Mouse (Mus musculus): Measurements from ENCODE around the gene Dchs2. TPM values are rescaled to one million over a fixed set of nuclear protein-coding genes. Genes with fewer than 3 reads are reported as not detected.
A peak's percentile ranks its signal among the peaks of the same experiment; 100 is the strongest.

Gene Dchs2
- polyA plus RNA-seq, 2 experiments, result 1.7 to 2.1 TPM

GRCm38 (mm10) chr3:83099651-83100050 lies 28.1 kb upstream of the Dchs2 start:
- no peak for TF ChIP-seq POLR2A (IDR thresholded peaks at IDR 0.05; ENCODE audit: borderline replicate concordance, extremely low read depth, insufficient read depth, insufficient read length)
- Histone ChIP-seq H3K36me3 (ENCODE audit: control insufficient read depth, insufficient read depth, low read length) (no peaks in the 10 kb centered on the region), H3K27me3 (ENCODE audit: control insufficient read depth, insufficient read depth, low read length) (no peaks in the 10 kb centered on the region), H3K4me2 (replicated peaks; ENCODE audit: low read depth, low read length, severe bottlenecking) (no peak overlapping the region), H3K9ac (ENCODE audit: low read depth, low read length, severe bottlenecking) (no peak overlapping the region), H3K4me3 (replicated peaks; ENCODE audit: low read length) (no peak overlapping the region), H3K4me1 (ENCODE audit: control insufficient read depth, insufficient read depth, low read length) (peaks cover 4% of the 10 kb centered on the region; the same call in 1 of the 2 replicates), H3K9me3 (ENCODE audit: control insufficient read depth, low read length) (peaks cover 2% of the 10 kb centered on the region; the same call in 1 of the 2 replicates), H3K27ac (replicated peaks; ENCODE audit: low read depth, low read length) (no peak overlapping the region)
- WGBS, result 79% methylated on average over 6 of the region's 6 CpGs
- ATAC-seq (ENCODE audit: low FRiP score, low read depth), result no peak
- no peak for DNase-seq (ENCODE audit: low spot score)

DNA sequence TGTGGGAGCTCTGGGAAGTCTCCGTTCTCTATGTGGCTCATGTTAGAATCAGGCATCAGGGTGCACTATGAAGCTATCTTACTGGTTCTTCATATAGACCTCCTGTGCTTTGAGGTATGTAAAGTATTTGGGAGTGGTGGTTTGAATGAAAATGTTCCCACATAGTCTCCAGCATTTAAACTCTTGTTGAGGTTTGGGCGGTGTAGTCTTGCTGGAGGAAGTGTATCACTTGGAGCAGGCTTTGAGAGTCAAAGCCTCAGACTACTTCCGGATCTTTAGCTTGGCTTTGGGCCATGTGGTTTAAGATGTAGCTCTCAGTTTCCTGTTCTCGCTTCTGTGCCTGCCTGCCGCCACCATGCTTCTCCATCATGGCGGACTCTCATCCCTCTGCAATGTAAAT lies 25.5 kb upstream of the Dchs2 start:
- Histone ChIP-seq H3K4me2 (replicated peaks; ENCODE audit: low read depth, low read length, severe bottlenecking) (no peak overlapping the region), H3K36me3 (ENCODE audit: control insufficient read depth, insufficient read depth, low read length) (no peaks in the 10 kb centered on the region), H3K27ac (replicated peaks; ENCODE audit: low read depth, low read length) (no peak overlapping the region), H3K4me3 (replicated peaks; ENCODE audit: low read length) (no peak overlapping the region), H3K4me1 (ENCODE audit: control insufficient read depth, insufficient read depth, low read length) (peaks cover 4% of the 10 kb centered on the region; the same call in 1 of the 2 replicates), H3K27me3 (ENCODE audit: control insufficient read depth, insufficient read depth, low read length) (no peaks in the 10 kb centered on the region), H3K9ac (ENCODE audit: low read depth, low read length, severe bottlenecking) (no peak overlapping the region), H3K9me3 (ENCODE audit: control insufficient read depth, low read length) (peaks cover 6% of the 10 kb centered on the region; the same call in 1 of the 2 replicates)
- 86% methylated on average over 6 of the region's 6 CpGs for WGBS
- DNase-seq (ENCODE audit: low spot score) (no peak), ATAC-seq (ENCODE audit: low FRiP score, low read depth) (no peak)
- TF ChIP-seq POLR2A (IDR thresholded peaks at IDR 0.05; ENCODE audit: borderline replicate concordance, extremely low read depth, insufficient read depth, insufficient read length), result no peak

- Histone ChIP-seq H3K4me3 (replicated peaks; ENCODE audit: low read length) (no peak overlapping the region), H3K27me3 (ENCODE audit: control insufficient read depth, insufficient read depth, low read length) (no peaks in the 10 kb centered on the region), H3K27ac (replicated peaks; ENCODE audit: low read depth, low read length) (no peak overlapping the region), H3K9me3 (ENCODE audit: control insufficient read depth, low read length) (no peaks in the 10 kb centered on the region), H3K9ac (ENCODE audit: low read depth, low read length, severe bottlenecking) (no peak overlapping the region), H3K4me1 (ENCODE audit: control insufficient read depth, insufficient read depth, low read length) (peaks cover 18% of the 10 kb centered on the region), H3K4me2 (replicated peaks; ENCODE audit: low read depth, low read length, severe bottlenecking) (no peak overlapping the region), H3K36me3 (ENCODE audit: control insufficient read depth, insufficient read depth, low read length) (no peaks in the 10 kb centered on the region)
- TF ChIP-seq POLR2A (IDR thresholded peaks at IDR 0.05; ENCODE audit: borderline replicate concordance, extremely low read depth, insufficient read depth, insufficient read length), result no peak
- WGBS, result 29% methylated on average over 4 of the region's 4 CpGs
- peak; percentile 47; the same call in 1 of the 2 replicates for ATAC-seq (ENCODE audit: low FRiP score, low read depth)
- peak; percentile 82 for DNase-seq (ENCODE audit: low spot score)
Observed at GRCm38 (mm10) chr3:83110163-83110562, 17.6 kb upstream of the Dchs2 start.

DNA sequence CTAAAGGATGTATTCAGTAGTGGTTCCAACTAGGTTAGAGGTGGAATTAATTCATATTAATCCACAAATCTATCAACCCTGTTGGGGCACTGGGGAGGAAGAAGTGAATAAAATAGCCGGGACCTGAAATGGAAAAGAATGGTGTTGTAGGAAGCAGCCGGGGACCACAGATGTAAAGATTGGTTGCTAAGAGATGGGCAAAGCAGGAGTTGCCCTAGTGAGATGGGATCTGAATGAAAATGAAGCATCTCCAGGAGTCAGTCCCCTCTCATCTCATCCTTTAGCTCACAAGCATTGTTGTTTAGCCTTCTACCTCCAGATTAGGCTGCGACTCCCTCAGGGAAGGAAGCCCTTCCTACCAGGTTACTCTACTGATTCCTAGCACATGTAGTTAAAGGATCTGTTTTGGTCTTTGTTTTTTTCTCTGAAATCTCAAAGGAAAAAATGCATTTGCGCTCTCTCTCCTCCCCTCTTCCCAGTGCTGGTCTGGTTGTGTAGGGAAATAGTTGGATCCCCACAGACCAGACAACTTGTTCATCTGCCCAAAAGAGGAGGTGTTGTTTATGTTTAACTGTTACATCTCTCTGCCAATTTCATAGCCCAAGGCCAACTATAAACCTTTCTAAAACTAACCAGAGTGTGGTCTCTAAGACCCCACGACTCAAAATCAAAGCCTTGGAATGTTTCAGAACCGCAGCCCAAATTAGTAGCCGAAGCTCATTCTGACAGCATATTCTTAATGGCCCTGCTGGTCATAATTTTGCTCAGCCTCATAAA lies 16.1 kb upstream of the Dchs2 start:
- H3K4me2 ChIP-seq (replicated peaks; ENCODE audit: low read depth, low read length, severe bottlenecking), result no peak overlapping the region
- 42% methylated on average over 7 of the region's 7 CpGs for WGBS

DNA sequence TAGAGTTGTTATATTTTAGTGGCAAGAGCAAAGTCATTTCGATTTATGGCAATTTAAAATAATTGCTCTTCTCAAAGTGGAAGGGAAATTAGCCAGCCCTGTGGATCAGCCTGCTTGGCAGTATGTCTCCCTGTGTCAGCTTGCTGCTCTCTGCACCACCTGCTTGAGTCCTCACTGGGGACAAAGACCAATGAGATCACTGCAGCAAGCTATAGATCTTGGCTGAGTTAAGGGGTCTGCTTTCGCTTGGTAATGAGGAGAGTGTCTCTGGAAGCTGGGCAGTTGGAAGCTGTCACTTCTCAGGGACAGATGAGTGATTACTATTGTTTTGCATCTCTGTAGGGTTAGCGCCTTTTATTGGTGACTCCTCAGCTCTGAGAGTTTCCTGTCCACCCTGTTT lies 14.9 kb upstream of the Dchs2 start:
- no peak overlapping the region for H3K9ac ChIP-seq (ENCODE audit: low read depth, low read length, severe bottlenecking)
- H3K4me3 ChIP-seq (replicated peaks; ENCODE audit: low read length), result no peak overlapping the region
- no peaks in the 10 kb centered on the region for H3K36me3 ChIP-seq (ENCODE audit: control insufficient read depth, insufficient read depth, low read length)
- no peak overlapping the region for H3K4me2 ChIP-seq (replicated peaks; ENCODE audit: low read depth, low read length, severe bottlenecking)
- peaks cover 25% of the 10 kb centered on the region for H3K4me1 ChIP-seq (ENCODE audit: control insufficient read depth, insufficient read depth, low read length)
- DNase-seq (ENCODE audit: low spot score) (no peak), ATAC-seq (ENCODE audit: low FRiP score, low read depth) (peak; percentile 44; the same call in 1 of the 2 replicates)
- WGBS, result 15% methylated on average over 3 of the region's 3 CpGs
- no peaks in the 10 kb centered on the region for H3K9me3 ChIP-seq (ENCODE audit: control insufficient read depth, low read length)
- H3K27me3 ChIP-seq (ENCODE audit: control insufficient read depth, insufficient read depth, low read length), result no peaks in the 10 kb centered on the region
- no peak overlapping the region for H3K27ac ChIP-seq (replicated peaks; ENCODE audit: low read depth, low read length)
- no peak for TF ChIP-seq POLR2A (IDR thresholded peaks at IDR 0.05; ENCODE audit: borderline replicate concordance, extremely low read depth, insufficient read depth, insufficient read length)

More for the DNA sequence above, 16.1 kb upstream of the Dchs2 start:
- no peak for ATAC-seq (ENCODE audit: low FRiP score, low read depth)
- Histone ChIP-seq H3K27ac (replicated peaks; ENCODE audit: low read depth, low read length) (no peak overlapping the region), H3K4me3 (replicated peaks; ENCODE audit: low read length) (no peak overlapping the region), H3K9me3 (ENCODE audit: control insufficient read depth, low read length) (no peaks in the 10 kb centered on the region), H3K36me3 (ENCODE audit: control insufficient read depth, insufficient read depth, low read length) (no peaks in the 10 kb centered on the region), H3K27me3 (ENCODE audit: control insufficient read depth, insufficient read depth, low read length) (no peaks in the 10 kb centered on the region), H3K9ac (ENCODE audit: low read depth, low read length, severe bottlenecking) (no peak overlapping the region), H3K4me1 (ENCODE audit: control insufficient read depth, insufficient read depth, low read length) (peaks cover 22% of the 10 kb centered on the region)
- no peak for TF ChIP-seq POLR2A (IDR thresholded peaks at IDR 0.05; ENCODE audit: borderline replicate concordance, extremely low read depth, insufficient read depth, insufficient read length)
- no peak for DNase-seq (ENCODE audit: low spot score)
